Mouse (Mus musculus) adrenal gland, postnatal 14 days (tissue): Measurements from ENCODE around the gene Rabggtb. TPM values are rescaled to one million over a fixed set of nuclear protein-coding genes. Genes with fewer than 3 reads are reported as not detected.

Experiments
- DNase-seq: peaks from one replicate; pipeline ENCODE4 v3.0.0; 2021; ENCODE audit warnings: mixed read lengths
- long read RNA-seq, 2 experiments: library from polyadenylated mRNA; stranded (forward); transcript quantifications; one replicate each; pipeline ENCODE4 v2.0.0; 2021
- total RNA-seq: library from RNA; stranded (reverse); gene quantifications from 2 replicates; pipeline ENCODE4 v1.2.3, GENCODE M21; 2021

Rabggtb gene
- 99.2 and 102 TPM in 2 replicates for total RNA-seq
- long read RNA-seq, experiment 1, transcript Rabggtb-201 (9 exons, 1,381 nt): major isoform, 32 of 71 reads
- long read RNA-seq, experiment 1, transcript Rabggtb-202 (8 exons, 1,418 nt): minor isoform, 10 of 71 reads
- long read RNA-seq, experiment 1, partial matches to known transcripts: 2 of 71 reads
- long read RNA-seq, experiment 1, other reads (novel, unspliced or antisense): 24 of 71 reads
- long read RNA-seq, experiment 2, transcript Rabggtb-201 (9 exons, 1,381 nt): major isoform, 13 of 27 reads
- long read RNA-seq, experiment 2, partial matches to known transcripts: 5 of 27 reads
- long read RNA-seq, experiment 2, other reads (novel, unspliced or antisense): 7 of 27 reads

DNA sequence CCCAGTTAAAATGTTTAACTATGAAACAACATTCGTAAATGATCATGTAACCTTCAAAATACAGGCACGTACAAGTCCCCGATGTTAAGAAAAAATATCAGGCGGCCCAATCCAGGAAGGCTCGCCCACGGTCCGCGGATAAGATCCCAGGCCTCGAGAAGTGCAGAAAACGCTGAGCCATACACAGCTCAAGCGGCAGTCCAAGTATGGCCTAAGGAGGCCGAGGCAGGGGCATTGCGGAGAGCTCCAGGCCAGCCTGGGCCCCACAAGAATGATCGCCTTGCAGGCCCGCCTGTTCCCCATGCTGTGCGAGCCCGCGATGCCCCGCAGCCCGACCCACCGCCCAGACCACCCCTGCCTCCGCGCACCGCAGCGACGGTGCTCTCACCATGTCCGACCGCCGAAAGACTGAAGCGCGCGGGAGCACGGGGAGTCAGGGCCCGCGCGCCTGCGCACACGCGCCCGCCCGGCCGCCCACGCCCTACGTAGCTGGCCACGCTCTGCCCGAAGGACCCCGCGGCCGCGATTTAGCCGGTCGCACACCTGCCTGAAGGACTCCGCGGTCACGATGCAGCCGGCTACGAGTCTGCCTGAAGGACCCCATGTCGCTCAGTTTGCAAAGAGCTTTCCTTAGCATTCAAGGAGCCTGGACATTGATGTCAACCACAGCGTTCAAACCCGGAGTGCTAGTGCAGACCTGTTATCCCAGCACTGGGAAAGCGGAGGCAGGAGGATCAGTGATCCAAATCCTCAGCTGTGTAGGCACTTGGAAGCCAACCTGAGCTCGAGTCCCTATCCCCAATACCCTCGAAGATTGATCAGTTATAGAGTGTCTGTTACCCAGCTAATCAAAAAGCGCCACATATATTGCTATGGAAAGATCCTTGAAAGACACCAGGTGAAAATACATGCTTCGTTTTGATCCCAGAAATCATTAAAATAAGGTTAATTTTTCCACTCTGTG, at the start of gene Rabggtb:
Gene Rabggtb (minus strand): TSS at position 464 of the 964 bp plus-strand sequence.
- DNase-seq: peak; percentile 97

DNA sequence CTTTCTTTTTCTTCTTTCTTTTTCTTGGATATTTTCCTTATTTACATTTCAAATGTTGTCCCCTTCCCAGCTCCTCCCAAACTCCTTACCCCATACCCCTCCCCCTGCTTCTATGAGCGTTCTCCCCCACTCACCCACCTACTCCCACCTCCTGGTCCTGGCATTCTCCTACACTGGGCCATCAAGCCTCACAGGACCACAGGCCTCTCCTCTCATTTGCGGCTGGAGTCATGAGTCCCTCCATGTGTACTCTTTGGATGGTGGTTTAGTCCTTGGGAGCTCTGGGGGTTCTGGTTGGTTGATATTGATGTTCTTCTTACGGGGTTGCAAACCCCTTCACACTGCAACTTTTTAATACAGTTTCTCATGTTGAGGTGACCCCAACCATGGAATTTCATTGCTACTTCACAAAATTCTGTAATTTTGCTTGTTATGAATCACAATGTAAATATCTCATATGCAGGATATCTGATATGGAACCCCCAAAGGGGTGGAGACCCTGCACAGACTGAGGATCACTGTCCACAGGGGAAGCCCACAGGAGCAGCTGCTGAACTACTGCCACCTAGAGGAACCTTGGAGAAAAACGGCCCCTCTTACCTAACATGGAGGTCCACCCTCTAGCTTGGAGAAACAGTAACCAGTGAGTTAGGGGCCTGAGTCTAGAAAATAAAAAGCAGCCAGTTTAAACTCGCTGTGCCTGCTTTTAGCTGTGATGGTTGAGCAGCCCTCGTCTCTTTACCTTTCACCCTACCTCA, 49.0 kb upstream of the Rabggtb start:
- peak; percentile 28 for DNase-seq

DNA sequence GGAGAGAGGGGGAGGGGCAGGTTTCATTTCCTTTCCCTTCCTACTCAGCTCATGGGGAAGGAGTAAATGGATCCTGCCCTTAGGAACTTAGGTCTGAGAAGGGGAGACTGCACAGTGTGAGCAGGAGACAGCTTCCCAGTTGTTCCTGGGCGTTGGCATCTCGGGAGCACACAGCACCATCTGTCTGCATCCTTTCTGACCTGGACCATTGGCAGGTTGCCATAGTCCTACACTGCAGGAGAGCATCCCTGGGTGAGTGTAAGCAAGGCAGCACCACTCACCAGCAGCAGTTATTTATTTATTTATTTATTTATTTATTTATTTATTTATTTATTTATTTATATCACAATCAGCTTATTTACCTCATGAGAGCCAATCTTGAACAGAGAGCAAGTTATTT, 48.1 kb upstream of the Rabggtb start:
- no peak for DNase-seq

DNA sequence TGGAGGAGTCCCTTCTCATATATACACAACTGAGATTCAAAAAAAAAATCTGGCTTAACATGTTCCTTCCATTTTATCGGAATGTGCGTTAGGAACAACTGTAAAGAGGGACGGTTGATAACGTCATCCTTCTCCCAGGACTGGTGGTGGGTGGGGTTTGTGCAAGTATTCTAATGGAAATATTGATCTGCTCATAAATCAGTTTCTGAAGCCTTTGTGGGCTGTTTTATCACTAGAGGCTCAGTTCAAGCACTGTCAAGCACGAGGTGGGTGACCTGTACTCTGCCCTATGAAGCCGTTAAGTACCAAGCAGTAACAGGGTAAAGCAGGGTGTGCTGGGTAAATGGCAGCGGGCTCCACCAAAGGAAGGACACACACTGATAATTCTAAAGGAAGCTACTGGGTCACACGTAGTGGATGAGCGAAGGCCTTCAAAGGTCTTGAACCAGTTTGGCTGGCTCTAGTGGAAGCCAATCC, 47.0 kb upstream of the Rabggtb start:
- DNase-seq: no peak

DNA sequence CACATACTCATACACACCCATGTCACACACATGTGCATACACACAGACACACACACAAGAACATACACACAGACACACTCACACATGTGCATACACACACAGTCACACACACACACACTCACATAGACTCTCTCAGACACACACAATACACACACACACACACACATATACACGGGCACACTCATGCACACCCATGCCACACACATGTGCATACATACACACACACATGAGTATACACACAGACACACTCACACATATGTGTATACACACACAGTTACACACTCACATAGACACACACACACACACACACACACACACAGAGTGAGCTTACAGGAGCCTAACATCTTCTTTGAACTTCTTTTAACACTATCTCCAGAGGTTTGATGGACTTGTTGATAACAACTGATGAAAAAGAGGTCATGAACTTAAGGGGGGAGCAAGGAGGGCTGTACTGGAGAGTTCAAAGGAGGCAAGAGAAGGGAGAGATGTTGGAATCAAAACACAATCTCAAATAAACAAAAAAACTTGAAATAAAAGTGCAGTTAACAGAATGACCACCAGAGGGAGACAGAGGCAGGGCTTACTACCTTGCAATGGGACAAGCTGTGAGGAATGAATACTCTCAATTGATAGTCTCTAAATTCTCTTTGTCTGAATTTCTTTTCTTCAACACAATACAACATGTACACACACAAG, 46.4 kb upstream of the Rabggtb start:
- DNase-seq: peak; percentile 42

DNA sequence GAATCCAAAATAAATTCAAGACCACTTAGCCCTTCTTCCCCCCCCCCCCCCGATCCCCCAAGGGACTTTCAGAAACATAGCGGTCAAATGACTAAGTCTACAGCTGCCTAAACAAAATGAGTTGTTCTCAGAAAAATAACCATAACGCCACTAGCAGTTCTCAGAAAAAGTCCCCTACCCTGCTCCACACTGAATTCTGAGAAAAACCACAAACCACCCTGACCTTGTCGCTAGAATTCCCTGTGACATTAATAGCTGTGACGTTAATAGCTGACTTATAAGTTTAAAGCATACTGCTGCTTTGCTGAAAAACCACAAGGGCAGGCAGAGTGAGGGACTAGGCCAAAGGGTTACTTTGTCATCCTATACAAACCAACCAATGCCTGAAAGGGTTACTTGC, 45.1 kb upstream of the Rabggtb start:
- DNase-seq: no peak

DNA sequence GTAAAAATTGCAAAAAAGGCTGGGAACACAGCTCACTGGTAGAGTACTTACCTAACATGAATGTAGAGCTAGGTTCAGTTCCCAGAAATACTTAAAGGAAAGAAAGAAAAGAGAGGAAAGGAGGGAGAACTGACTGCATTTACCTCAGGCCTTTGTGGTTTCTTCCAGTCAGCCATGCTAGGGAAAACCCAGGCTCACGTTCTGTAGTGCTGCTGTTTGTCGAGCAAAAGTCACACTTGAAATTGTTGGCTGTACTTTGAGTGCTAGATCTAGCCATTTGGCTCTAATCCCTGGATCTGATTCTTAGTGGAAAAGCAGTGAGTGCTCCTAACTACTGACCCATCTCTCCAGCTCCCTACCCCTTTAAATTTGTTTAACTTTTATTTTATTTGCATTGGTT, 35.4 kb upstream of the Rabggtb start:
- no peak for DNase-seq

DNA sequence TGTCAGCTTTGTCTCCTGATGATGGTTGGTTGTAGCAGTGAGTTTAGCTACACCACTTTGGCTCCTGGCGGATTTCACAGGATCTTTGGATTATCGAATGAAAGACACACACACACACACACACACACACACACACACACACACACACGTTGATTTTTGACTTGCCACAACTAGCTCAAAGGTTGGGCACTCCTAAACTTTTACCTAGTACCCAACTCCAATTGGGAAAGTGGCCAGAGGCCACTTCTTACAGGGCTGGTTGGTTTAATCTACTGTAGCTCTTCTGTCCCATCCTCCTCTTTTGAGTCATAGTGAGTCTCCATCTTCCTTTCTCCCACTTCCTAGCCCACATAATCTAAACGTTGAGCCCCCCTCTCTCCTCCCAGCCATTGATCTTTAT, 34.5 kb upstream of the Rabggtb start:
- no peak for DNase-seq

DNA sequence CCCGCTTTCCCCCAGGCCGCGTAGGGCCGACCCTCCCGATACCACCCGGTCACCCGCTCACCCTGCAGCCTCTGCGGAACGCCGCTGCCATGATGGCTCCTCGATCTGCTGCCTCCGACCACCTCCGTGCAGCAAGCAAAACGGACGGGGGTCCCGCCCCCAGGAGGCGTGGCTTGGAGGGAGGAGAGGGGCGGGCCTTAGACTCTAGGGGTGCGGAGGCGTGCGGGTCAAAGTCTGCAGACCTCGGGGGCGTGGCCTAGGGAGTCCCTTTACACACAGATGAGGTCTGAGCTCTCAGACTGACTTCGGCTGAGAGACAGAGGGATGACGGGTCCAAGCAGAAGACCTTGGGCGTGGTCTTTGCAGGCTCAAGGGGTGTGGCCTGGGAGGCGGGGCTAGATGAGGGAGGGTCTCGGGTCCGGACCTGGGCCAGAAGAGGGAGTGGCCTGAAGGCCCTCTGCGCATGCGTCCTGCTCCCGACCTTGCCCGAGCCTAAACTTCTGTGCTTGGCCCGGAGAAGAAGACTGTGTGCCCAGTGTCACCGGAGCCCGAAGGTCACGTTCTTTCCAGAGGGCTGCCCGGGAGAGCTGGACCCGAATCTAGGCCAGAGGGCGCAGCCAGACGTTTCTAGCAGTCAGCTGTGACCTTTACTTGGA, 31.7 kb upstream of the Rabggtb start, which contains the start of gene Acadm:
Gene Acadm (minus strand): TSS at position 298 of the 656 bp plus-strand sequence.
- DNase-seq: peak; percentile 100

DNA sequence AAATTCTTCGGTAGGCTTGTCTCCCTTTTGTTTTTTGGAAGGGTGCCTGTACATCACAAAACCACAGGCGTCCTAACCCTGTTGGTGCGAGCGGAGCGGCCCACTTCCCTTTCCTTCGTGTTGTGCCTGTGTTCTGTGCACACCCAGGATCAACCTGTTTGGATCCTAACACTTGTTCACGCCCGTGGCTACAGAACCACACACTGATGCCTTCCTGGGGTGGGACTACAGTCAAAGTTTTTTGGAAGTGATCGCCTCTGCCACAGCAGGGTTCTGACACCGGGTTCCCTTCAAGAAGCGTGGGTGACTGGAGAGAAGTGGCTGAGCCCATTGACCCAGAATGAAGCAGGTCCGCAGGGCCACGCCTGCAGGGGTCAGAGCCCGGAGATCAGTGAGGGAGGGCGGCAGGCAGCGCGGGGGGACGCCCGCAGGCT, 31.1 kb upstream of the Rabggtb start:
- DNase-seq: no peak

DNA sequence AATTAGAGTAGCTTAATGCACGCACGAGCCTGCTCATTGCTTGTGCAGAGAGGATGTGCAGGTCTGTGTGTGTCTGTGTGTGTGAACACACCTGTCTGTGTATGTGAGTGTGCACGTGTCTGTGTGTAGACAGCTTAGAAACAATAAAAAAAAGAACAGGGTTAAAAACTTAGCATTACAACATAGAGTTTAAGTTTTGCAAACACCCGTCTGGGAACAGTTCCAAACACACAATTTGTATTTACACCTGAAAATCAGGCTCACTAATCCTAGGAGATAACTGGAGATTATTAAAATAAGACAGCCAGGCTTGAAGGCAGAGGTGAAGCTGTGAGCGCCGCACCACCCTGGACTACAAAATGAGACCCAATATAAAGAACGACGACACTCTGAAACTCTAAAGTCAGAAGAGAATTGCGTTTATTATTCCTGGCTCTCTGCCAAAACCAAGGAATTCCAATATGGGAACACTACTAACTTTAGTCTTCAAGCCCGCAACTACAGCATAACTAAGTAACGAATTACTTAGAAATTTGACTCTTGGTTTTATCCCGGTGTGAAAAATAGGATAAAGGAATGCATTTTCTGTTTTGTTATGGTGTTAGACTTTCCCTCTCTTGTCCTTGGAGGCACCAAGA, 30.3 kb upstream of the Rabggtb start:
- DNase-seq: no peak

DNA sequence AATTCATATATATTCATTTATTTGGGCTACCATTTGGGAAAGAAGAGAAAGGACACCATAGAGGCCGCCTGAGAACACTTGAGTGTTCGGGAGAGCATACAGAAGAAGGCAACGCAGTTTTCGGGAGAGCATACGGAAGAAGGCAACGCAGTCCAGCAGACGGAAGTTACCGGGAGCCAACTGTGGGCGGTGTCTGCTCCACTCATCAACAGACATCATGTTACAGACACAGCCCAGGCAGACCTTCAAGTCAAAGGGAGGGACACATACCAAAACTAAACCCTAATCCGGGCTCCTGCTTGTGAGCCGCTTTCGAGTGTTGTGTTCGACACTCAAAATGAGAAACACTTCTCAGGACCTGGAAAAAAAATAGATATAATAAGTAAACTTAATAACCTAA, 28.8 kb upstream of the Rabggtb start:
- DNase-seq: no peak

DNA sequence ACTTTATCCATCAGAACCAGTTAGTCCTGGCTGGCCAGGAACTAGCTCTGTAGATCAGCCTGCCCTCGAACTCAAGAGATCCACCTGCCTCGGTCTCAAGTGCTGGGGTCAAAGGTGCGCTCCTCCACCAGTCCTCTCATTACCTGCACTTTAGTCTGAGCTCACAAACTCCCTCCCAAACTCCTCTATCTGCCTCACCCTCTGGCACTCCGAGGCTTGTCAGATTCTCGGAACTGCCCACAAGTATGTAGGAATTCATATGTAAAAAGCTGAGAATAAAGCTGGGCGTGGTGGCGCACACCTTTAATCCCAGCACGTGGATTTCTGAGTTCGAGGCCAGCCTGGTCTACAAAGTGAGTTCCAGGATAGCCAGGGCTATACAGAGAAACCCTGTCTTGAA, 27.7 kb upstream of the Rabggtb start:
- DNase-seq: no peak

DNA sequence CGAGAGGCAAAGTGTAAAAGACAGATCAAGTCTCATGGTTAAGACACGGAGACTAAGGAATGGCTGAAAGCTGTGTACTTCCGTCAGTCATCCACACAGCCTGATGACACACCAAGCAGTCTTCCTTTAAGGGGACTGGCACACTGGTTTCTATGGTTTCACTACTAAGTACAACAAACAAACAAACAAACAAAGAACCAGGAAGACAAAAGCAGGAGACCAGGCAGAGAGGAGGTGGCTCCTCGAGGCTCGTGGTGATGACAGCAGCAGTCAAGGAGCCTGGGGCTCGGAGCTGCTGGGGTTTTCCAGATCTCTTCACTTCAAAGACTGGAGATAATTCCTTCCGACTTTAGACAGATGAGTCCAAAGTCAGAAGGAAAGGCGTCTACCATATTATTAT, 27.2 kb upstream of the Rabggtb start:
- DNase-seq: no peak

DNA sequence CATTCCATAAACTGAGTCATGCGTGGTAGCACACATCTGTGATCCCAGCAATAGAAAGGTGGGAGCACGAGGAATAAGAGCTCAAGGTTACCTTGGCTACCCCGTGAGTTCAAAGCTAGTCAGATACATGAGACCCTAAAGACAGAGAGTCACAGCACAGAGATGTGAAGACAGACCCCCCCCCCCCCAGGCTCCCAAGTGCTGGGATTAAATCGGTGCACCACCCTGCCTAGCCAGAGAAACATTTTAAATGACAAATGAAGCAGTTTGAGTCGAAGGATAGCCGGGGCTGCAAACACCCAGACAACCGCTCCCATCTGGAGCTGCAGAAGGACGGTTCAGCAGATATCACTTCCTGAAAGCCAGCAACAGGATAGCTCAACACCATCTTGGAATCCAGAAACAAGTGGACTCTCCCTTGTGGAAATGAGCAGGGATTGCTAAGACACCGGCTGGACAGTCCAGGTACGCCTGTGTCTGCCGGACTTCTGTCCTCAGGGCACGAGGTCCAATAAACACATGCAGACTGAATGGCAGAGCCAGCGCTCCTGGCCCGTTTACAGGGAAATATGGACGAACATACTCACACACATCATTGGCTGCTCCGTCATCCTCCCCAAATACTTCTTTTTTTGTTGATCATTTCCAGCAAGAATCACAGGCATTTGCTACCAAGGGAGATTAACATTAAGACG, 24.5 kb upstream of the Rabggtb start:
- DNase-seq: no peak

DNA sequence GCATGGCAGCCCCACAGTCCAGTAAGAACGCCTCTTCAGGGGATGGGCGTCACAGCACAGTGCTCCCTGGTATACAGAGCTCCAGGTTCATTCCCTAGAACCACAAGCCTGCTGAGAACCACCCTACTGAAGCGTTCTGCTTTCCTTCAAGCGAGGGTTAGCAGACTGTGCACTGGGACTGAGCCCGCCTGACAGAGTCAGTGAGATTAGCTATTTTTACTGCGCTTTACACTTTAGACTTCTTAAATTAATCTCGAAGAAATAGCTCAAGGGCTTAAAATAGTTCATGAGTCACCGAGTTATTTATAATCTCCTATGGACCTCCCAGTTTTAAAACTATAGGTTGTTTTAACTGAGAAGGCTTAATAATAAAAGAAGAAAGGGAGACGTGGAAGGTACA, 23.1 kb upstream of the Rabggtb start:
- no peak for DNase-seq

DNA sequence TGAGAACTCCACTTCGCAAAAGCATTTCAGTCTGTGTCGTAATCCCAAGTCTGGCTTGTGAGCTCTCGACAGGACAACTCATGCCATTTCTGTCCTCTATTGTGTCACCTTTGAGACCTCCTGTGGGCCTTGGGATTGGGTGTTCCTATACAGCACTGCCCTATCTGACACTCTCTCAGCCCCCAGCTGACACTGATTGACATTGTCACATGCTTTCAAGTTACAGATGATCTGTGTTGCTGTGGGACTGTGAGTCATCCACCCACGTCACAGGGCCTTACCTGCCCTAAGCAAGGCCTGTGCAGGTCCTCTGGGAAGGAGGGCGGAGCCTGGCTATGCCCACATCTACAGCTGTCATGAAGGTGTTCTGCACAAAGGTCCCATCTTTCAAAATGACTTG, 19.7 kb upstream of the Rabggtb start:
- DNase-seq: no peak

DNA sequence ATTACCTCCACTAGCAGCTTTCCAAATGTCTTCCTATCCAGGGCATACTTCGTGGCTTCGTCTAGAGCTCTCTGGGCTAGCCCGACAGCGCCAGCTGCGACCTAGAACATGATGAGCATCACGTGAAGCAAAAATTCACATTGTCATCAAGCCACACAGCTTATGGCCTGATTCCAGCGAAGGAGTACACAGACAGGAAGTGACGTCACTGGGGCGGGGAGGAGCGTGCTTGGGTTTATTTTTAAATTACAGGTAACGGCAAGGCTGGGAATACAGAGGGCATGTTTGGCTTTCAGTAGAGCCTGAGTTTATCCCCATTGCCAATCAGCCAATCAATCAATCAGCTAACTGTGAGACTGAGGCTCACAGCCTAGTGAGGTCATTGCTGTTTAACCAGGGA, 16.7 kb upstream of the Rabggtb start:
- DNase-seq: no peak

DNA sequence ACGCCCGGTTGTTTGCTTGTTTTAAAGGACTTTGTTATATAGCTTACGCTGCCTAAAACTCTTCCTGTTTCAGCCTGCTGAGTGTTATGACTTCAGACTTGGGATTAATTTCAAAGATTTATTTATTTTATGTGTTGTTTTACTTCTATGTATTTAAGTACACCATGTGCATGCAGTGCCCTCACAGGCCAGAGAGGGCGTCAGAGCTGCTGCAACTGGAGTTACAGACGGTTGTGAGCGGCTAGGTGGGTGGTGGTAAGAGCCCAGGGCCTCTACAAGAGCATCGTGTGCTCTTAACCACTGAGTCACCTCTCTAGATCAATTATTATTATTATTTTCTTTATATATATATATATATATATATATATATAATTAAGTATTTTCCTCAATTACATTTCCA, 13.5 kb upstream of the Rabggtb start:
- DNase-seq: no peak
